Mouse (Mus musculus): Measurements from ENCODE around the gene Ncoa7. TPM values are rescaled to one million over a fixed set of nuclear protein-coding genes. Genes with fewer than 3 reads are reported as not detected.

Gene Ncoa7
- polyA plus RNA-seq, 1 experiment: 2.7 TPM

- TF ChIP-seq POLR2A (IDR thresholded peaks at IDR 0.05; ENCODE audit: insufficient read length, low read depth): no peak
- TF ChIP-seq MYOG (IDR thresholded peaks at IDR 0.05; ENCODE audit: control insufficient read depth in 1 of 3, insufficient read depth in 1 of 3, insufficient read length in 2 of 3, low read depth in 2 of 3): no peak
- TF ChIP-seq CEBPB (IDR thresholded peaks at IDR 0.05; ENCODE audit: insufficient read depth, poor library complexity, severe bottlenecking): no peak
- TF ChIP-seq TCF3 (IDR thresholded peaks at IDR 0.05; ENCODE audit: insufficient read length, low read depth): no peak
- no peak for TF ChIP-seq MAX (IDR thresholded peaks at IDR 0.05; ENCODE audit: low read depth)
- TF ChIP-seq SRF (IDR thresholded peaks at IDR 0.05; ENCODE audit: control insufficient read depth, insufficient read length, low read depth): no peak
- no peak for TF ChIP-seq USF1 (IDR thresholded peaks at IDR 0.05; ENCODE audit: low read depth)
- TF ChIP-seq MYOD1 (IDR thresholded peaks at IDR 0.05; ENCODE audit: control insufficient read depth in 1 of 3, insufficient read length in 2 of 3, low read depth in 2 of 3): no peak
- TF ChIP-seq E2F4 (IDR thresholded peaks at IDR 0.05; ENCODE audit: insufficient read depth): no peak
- no peak for TF ChIP-seq TCF12 (IDR thresholded peaks at IDR 0.05; ENCODE audit: insufficient read depth, poor library complexity, severe bottlenecking)
- TF ChIP-seq REST (IDR thresholded peaks at IDR 0.05; ENCODE audit: insufficient read depth, insufficient read length): no peak
- TF ChIP-seq POLR2AphosphoS2 (IDR thresholded peaks at IDR 0.05; ENCODE audit: insufficient read length, low read depth): no peak
- Histone ChIP-seq H3K4me3 (peak overlapping the region; percentile 87), H3K79me2 (ENCODE audit: control insufficient read depth, insufficient read depth) (peaks cover 19% of the 10 kb centered on the region), H3K27me3 (ENCODE audit: control insufficient read depth, insufficient read depth, insufficient read length) (no peaks in the 10 kb centered on the region), H3K4me2 (ENCODE audit: low read depth) (peak overlapping the region; percentile 90), H3K36me3 (ENCODE audit: control insufficient read depth, insufficient read depth) (peaks cover 16% of the 10 kb centered on the region), H3ac (ENCODE audit: control insufficient read depth, insufficient read length) (peak overlapping the region; percentile 47)
Observed at GRCm38 (mm10) chr10:30600094-30600534, 203.0 kb downstream of the Ncoa7 start.

- no peaks in the 10 kb centered on the region for H3K27me3 ChIP-seq (ENCODE audit: control insufficient read depth, insufficient read depth, insufficient read length)
- peaks cover 51% of the 10 kb centered on the region for H3K36me3 ChIP-seq (ENCODE audit: control insufficient read depth, insufficient read depth)
- H3K4me2 ChIP-seq (ENCODE audit: low read depth): no peak overlapping the region
- no peak overlapping the region for H3K4me3 ChIP-seq
- no peaks in the 10 kb centered on the region for H3K79me2 ChIP-seq (ENCODE audit: control insufficient read depth, insufficient read depth)
- TF ChIP-seq TCF12 (IDR thresholded peaks at IDR 0.05; ENCODE audit: insufficient read depth, poor library complexity, severe bottlenecking) (no peak), MAX (IDR thresholded peaks at IDR 0.05; ENCODE audit: low read depth) (no peak), USF1 (IDR thresholded peaks at IDR 0.05; ENCODE audit: low read depth) (no peak), E2F4 (IDR thresholded peaks at IDR 0.05; ENCODE audit: insufficient read depth) (no peak), TCF3 (IDR thresholded peaks at IDR 0.05; ENCODE audit: insufficient read length, low read depth) (no peak), REST (IDR thresholded peaks at IDR 0.05; ENCODE audit: insufficient read depth, insufficient read length) (no peak), SRF (IDR thresholded peaks at IDR 0.05; ENCODE audit: control insufficient read depth, insufficient read length, low read depth) (no peak), POLR2AphosphoS2 (IDR thresholded peaks at IDR 0.05; ENCODE audit: insufficient read length, low read depth) (no peak), POLR2A (IDR thresholded peaks at IDR 0.05; ENCODE audit: insufficient read length, low read depth) (no peak), CEBPB (IDR thresholded peaks at IDR 0.05; ENCODE audit: insufficient read depth, poor library complexity, severe bottlenecking) (no peak), MYOD1 (IDR thresholded peaks at IDR 0.05; ENCODE audit: control insufficient read depth in 1 of 3, insufficient read length in 2 of 3, low read depth in 2 of 3) (no peak), MYOG (IDR thresholded peaks at IDR 0.05; ENCODE audit: control insufficient read depth in 1 of 3, insufficient read depth in 1 of 3, insufficient read length in 2 of 3, low read depth in 2 of 3) (no peak)
- H3ac ChIP-seq (ENCODE audit: control insufficient read depth, insufficient read length): no peak overlapping the region
Observed at GRCm38 (mm10) chr10:30587037-30587436, 216.1 kb downstream of the Ncoa7 start.

DNA sequence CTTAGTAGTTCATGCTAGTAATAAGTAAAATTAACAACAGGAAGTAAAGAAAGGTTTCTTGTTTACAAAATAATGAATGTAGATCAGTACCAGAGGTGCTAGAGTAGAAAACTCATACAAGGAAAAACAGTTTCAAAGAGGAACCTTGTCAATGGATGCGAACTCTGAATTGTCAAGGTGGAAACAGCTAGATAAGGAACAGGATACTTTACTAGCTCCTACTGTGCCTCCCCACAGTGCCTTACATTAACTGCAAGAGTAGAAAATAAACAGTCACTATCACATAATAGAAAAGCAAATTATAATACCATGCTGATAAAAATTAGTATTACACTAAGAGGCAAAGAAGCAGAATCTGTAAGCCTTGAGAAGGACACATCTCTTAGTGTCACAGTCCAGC lies 217.4 kb downstream of the Ncoa7 start:
- Histone ChIP-seq H3K27me3 (ENCODE audit: control insufficient read depth, insufficient read depth, insufficient read length) (no peaks in the 10 kb centered on the region), H3K4me2 (ENCODE audit: low read depth) (no peak overlapping the region), H3K79me2 (ENCODE audit: control insufficient read depth, insufficient read depth) (no peaks in the 10 kb centered on the region), H3ac (ENCODE audit: control insufficient read depth, insufficient read length) (no peak overlapping the region), H3K36me3 (ENCODE audit: control insufficient read depth, insufficient read depth) (peaks cover 51% of the 10 kb centered on the region), H3K4me3 (no peak overlapping the region)
- TF ChIP-seq E2F4 (IDR thresholded peaks at IDR 0.05; ENCODE audit: insufficient read depth): no peak

Other genes with a start within 250 kb of the Ncoa7 start
- gene Trmt11, start 202.6 kb downstream of the Ncoa7 start, polyA plus RNA-seq (2012; fragmentation: generic; extraction: Trizol): 2.1 TPM
- gene Hint3, start 173.7 kb downstream of the Ncoa7 start, polyA plus RNA-seq (2012; fragmentation: generic; extraction: Trizol): 12.1 TPM
- gene Hey2, start 39.5 kb upstream of the Ncoa7 start, polyA plus RNA-seq (2012; fragmentation: generic; extraction: Trizol): 0.02 TPM

All from myocyte (in vitro differentiated cells).